Mouse (Mus musculus): ENCODE measurements around the gene Gm3409. TPM values are rescaled to one million over a fixed set of nuclear protein-coding genes. Genes with fewer than 3 reads are reported as not detected.

Gene Gm3409
- polyA plus RNA-seq, 1 experiment from 2014 or later, result not detected

Other genes starting within 250 kb of the Gm3409 start
- gene Wasf3, start 152.7 kb upstream of the Gm3409 start, polyA plus RNA-seq (2015; fragmentation: Nextera tagmentation; extraction: Ambion mirVana), result 19.3 and 23.4 TPM in 2 replicates
- not detected in 2 replicates for gene Gm6408, start 55.7 kb upstream of the Gm3409 start, polyA plus RNA-seq (2015; fragmentation: Nextera tagmentation; extraction: Ambion mirVana)
- gene Gm6370, start 46.3 kb upstream of the Gm3409 start, polyA plus RNA-seq (2015; fragmentation: Nextera tagmentation; extraction: Ambion mirVana), result not detected in 2 replicates
- gene 4930449I24Rik, start 35.2 kb upstream of the Gm3409 start, polyA plus RNA-seq (2015; fragmentation: Nextera tagmentation; extraction: Ambion mirVana), result not detected in 2 replicates
- not detected in 2 replicates for gene Gm3402, start 23.5 kb upstream of the Gm3409 start, polyA plus RNA-seq (2015; fragmentation: Nextera tagmentation; extraction: Ambion mirVana)
- gene Gm3404, start 11.8 kb upstream of the Gm3409 start, polyA plus RNA-seq (2015; fragmentation: Nextera tagmentation; extraction: Ambion mirVana), result not detected in 2 replicates
- gene Gm3415, start 18.5 kb downstream of the Gm3409 start, polyA plus RNA-seq (2015; fragmentation: Nextera tagmentation; extraction: Ambion mirVana), result not detected in 2 replicates
- gene Gpr12, start 47.6 kb downstream of the Gm3409 start, polyA plus RNA-seq (2015; fragmentation: Nextera tagmentation; extraction: Ambion mirVana), result 28.0 and 29.8 TPM in 2 replicates

All from hindbrain, embryonic 16.5 days (tissue).